Mouse (Mus musculus) cerebellum, adult 2 months (tissue): ENCODE data around the gene Robo1. TPM values are rescaled to one million over a fixed set of nuclear protein-coding genes. Genes with fewer than 3 reads are reported as not detected.

Experiments
- DNase-seq, 2 experiments: peaks; one replicate each; pipeline ENCODE4 v3.0.0; 2021
- H3K27ac ChIP-seq: fragments of 200-500 bp; 2 replicates; pipeline ENCODE4 v1.5.1; 2012; ENCODE audit warnings: low read length, control low read depth, inconsistent platforms; ENCODE audit not compliant: insufficient read depth
- H3K27me3 ChIP-seq: fragments of 200-500 bp; 2 replicates; pipeline ENCODE4 v1.6.1; 2012; ENCODE audit warnings: inconsistent platforms, mild to moderate bottlenecking, low read length, moderate library complexity; ENCODE audit not compliant: control insufficient read depth, insufficient read depth
- H3K4me1 ChIP-seq: fragments of 200-500 bp; 2 replicates; pipeline ENCODE4 v1.6.1; 2011; ENCODE audit warnings: low read length; ENCODE audit not compliant: control insufficient read depth, insufficient read depth
- H3K4me3 ChIP-seq: fragments of 200-500 bp; replicated peaks from 2 replicates; pipeline ENCODE3; 2011; ENCODE audit warnings: mild to moderate bottlenecking, low read depth, low read length, control low read depth; ENCODE audit not compliant: insufficient read depth
- CTCF ChIP-seq: fragments of 200-500 bp; IDR thresholded peaks from 2 replicates; pipeline ENCODE4 v1.5.1; 2011; ENCODE audit warnings: low read depth, mild to moderate bottlenecking, control low read depth, low read length, moderate library complexity, borderline replicate concordance; ENCODE audit not compliant: insufficient read depth
- POLR2A ChIP-seq: fragments of 200-500 bp; IDR thresholded peaks from 2 replicates; pipeline ENCODE4 v1.6.1; 2011; ENCODE audit warnings: low read length, control low read depth, borderline replicate concordance; ENCODE audit not compliant: insufficient read depth
- WGBS: fragments of 180-500 bp; shearing (Covaris S2); methylation state at CpG from one replicate; pipeline ENCODE4 v1.1.7; 2018; 5-methylcytosine and 5-hydroxymethylcytosine counted together
- polyA plus RNA-seq: library from polyadenylated mRNA; depleted of rRNA; stranded (reverse); fragments of >200 nt; gene quantifications from 2 replicates; pipeline ENCODE4 v1.2.3, GENCODE M21; 2012

Robo1 gene
- polyA plus RNA-seq, 1 experiment = 13.0 TPM

DNA sequence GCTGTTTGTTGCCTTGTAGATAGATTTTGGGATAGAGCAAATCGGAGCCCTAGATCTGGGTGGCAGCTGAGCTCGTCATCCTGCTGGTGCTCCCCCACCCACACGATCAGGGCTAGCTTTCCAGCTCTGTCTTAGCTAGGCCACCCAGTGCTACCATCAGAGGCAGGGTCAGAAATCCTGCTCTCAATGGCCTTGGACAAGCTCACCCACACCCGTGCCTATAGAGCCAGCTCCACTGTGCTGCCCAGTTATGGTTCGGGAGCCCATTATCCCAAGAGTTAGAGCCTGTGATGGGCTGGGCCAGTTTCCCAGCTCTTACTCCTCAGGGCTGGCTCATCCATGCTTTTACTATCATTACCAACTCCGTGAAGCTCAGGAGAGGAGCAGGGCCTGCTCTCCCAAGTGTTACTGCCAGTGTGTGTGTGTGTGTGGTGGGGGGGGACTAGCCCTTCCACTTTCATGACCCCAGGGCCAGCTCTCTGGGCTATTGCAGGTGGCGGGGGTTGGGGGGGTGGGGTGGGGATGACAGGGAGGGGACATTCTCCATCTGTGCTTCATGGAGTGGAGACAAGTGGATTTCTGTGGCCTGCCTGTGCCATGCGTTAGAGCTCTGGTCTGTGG lies 461.2 kb downstream of the Robo1 start:
- H3K27ac ChIP-seq = no peak overlapping the region
- H3K27me3 ChIP-seq = no peaks in the 10 kb centered on the region
- 89% methylated on average over 8 of the region's 8 CpGs for WGBS
- H3K4me3 ChIP-seq = no peak overlapping the region
- H3K4me1 ChIP-seq = no peaks in the 10 kb centered on the region
- TF ChIP-seq POLR2A (no peak), CTCF (no peak)
- no peak for DNase-seq

DNA sequence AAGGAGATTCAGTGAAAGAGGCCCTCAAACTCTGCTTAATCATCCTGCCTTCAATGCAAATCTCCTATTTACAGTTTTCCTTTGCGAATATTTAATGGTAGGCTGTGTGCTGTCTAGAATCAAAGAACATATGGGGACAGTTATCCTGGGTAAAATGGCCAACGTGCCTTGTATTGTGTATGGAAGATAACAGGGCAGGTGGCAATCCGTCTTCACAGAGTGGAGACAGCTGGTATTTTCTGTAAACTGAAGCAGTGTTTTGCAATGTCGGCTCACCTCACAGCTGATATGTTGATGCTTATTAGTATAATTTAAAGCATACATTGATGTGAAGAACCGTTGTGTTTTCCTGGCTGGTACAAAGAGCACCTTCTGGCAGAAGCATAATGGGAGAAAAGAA lies 464.2 kb downstream of the Robo1 start:
- Histone ChIP-seq H3K4me1 (no peaks in the 10 kb centered on the region), H3K4me3 (no peak overlapping the region), H3K27ac (no peak overlapping the region), H3K27me3 (no peaks in the 10 kb centered on the region)
- DNase-seq = no peak
- 19% methylated on average over 5 of the region's 5 CpGs for WGBS
- TF ChIP-seq POLR2A = no peak
- no peak for TF ChIP-seq CTCF

DNA sequence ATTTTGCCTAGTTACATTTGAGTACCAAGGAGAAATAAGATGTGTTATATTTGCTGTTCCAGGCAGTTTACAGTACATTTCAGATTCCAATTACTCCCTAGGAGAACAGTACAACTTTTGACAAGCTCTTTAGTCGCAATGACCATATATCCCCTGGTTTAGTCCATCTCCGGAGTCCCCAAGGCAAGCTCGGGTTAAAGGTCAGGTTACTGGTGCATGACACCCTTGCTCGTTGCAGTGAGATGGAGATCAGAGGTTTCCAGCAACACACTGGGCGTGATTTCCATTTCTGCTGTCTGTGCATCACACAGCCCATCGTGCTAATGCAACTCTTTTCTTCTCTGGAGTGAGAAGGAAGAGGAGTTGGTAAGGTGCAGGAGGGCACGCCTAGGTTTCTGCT lies 464.9 kb downstream of the Robo1 start:
- DNase-seq = no peak
- WGBS = 64% methylated on average over 7 of the region's 7 CpGs
- Histone ChIP-seq H3K27ac (no peak overlapping the region), H3K4me3 (no peak overlapping the region), H3K27me3 (no peaks in the 10 kb centered on the region), H3K4me1 (no peaks in the 10 kb centered on the region)
- TF ChIP-seq POLR2A = no peak
- TF ChIP-seq CTCF = no peak

DNA sequence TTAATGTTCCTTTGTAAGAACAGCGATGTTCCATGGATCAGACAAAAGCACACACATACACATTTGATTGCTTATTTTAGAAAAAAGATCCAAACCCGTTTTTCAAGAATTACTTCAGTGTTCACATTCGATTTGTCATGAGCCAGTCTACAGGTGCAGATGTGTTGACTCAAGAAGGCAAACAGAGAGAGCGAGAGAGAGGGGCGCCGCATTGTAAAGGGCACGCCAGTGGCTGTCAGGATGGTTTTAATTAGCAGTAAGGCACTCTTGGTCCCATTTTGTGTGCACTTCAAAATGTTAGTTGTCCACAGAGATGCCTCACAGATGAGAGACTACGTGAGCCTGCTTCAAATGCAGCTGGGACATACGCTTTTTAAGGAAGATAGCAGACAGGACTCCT lies 470.4 kb downstream of the Robo1 start:
- Histone ChIP-seq H3K4me1 (no peaks in the 10 kb centered on the region), H3K4me3 (no peak overlapping the region), H3K27ac (no peak overlapping the region), H3K27me3 (no peaks in the 10 kb centered on the region)
- 88% methylated on average over 9 of the region's 9 CpGs for WGBS
- TF ChIP-seq POLR2A = no peak
- no peak for TF ChIP-seq CTCF
- no peak for DNase-seq

DNA sequence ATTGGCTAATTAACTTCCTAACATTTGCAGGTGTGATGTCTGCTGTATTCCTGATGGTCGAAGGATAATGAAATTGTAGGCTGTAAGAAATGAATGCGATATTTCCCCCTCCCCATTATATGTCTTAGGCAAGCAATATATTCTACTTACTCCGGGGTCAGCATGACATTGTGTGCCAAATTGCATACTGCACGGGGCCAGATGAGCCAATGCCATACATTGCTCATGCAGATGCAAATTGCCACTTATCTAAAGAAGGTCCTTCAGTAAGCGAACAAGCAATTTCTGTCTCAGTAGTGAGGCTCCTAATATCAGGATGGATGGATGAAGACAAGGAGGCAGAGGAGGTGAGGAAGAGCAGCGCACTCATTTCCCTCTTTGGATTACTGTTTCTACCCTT lies 474.1 kb downstream of the Robo1 start:
- no peak overlapping the region for H3K27ac ChIP-seq
- H3K4me1 ChIP-seq = no peaks in the 10 kb centered on the region
- no peak for DNase-seq
- H3K4me3 ChIP-seq = no peak overlapping the region
- H3K27me3 ChIP-seq = no peaks in the 10 kb centered on the region
- TF ChIP-seq POLR2A = no peak
- TF ChIP-seq CTCF = no peak
- 89% methylated on average over 6 of the region's 6 CpGs for WGBS

DNA sequence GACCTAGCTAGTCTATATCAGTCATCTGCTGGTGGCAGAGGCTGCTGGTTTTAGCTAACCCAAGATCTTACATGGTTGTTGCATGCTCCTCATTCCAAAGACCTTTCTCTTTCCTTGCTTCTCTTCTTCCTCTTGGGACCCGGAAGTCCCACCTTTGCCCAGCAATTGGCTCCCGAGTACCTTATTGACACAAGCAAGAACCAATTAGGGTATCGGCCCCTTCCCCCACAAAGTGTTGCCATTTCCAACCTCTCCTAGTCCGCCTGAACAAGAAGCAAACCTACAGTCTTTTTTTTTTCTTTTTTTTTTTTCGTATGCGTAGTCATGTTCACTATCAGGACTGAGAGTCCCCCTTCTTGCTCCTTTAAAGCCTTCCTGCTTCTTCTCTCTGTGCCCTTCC lies 478.0 kb downstream of the Robo1 start:
- H3K27me3 ChIP-seq = no peaks in the 10 kb centered on the region
- no peak for TF ChIP-seq CTCF
- no peak for TF ChIP-seq POLR2A

DNA sequence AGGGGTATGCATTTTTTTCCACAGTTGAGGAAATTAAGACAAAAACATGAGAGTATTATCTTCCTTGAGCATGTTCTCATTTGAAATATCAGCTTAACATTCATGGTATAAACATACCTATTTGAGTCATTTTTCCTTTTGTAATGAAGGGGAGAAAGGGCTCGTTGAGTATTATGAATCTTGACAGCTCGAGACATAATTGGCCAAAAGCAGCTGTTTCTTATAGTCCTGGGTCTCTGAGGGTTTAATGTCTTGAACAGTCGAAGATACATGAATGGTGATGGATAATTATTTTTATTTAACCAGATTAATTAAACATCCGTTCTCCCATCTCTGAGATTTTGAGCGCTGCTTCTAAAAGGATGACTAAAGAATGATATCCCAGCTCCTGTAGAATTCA lies 478.5 kb downstream of the Robo1 start:
- no peak for DNase-seq
- no peak overlapping the region for H3K27ac ChIP-seq
- H3K4me3 ChIP-seq = no peak overlapping the region
- WGBS = 72% methylated on average over 5 of the region's 5 CpGs
- H3K4me1 ChIP-seq = no peaks in the 10 kb centered on the region
- TF ChIP-seq POLR2A = no peak
- TF ChIP-seq CTCF = no peak
- no peaks in the 10 kb centered on the region for H3K27me3 ChIP-seq

More for the DNA sequence above, 478.0 kb downstream of the Robo1 start:
- no peak for DNase-seq
- Histone ChIP-seq H3K4me3 (no peak overlapping the region), H3K27ac (no peak overlapping the region), H3K4me1 (no peaks in the 10 kb centered on the region)
- 93% methylated on average over 6 of the region's 6 CpGs for WGBS

DNA sequence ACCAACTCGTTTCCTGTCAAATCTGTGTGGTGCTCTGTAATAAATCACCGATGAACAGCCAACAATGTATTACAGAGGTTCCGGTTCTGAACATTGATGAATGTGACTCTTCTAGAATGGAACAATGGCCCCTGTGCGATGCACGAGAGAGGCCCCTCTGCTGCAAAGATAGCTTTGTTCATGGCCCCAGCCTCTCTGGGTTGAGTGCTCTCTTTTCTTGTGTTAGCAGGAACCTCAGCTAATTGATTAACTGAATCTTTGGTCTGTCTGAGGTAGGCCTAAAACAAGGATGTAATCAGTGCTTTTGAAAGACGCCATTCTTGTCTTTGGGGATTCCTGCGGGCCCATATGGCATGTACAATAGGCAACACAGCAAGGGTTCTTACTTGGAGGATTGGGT lies 479.9 kb downstream of the Robo1 start:
- no peak overlapping the region for H3K27ac ChIP-seq
- no peak for DNase-seq
- 62% methylated on average over 7 of the region's 7 CpGs for WGBS

More for the DNA sequence above, 479.9 kb downstream of the Robo1 start:
- H3K4me3 ChIP-seq = no peak overlapping the region
- TF ChIP-seq CTCF (no peak), POLR2A (no peak)
- no peaks in the 10 kb centered on the region for H3K4me1 ChIP-seq
- H3K27me3 ChIP-seq = no peaks in the 10 kb centered on the region
